Mouse (Mus musculus) CD4-positive, CD25-positive, alpha-beta regulatory T cell, adult 2 months (primary cell): ENCODE measurements around the gene Agpat4.

Experiments
- DNase-seq: peaks from one replicate; pipeline ENCODE4 v3.0.0-alpha.2; 2012; ENCODE audit warnings: low read depth, low spot score

Agpat4 gene

GRCm38 (mm10) chr17:12228471-12228870 is 110.0 kb downstream of the Agpat4 start:
- DNase-seq: no peak

- DNase-seq: no peak
Observed at GRCm38 (mm10) chr17:12229756-12230155, 111.3 kb downstream of the Agpat4 start.

- no peak for DNase-seq
Observed at GRCm38 (mm10) chr17:12230167-12230566, 111.7 kb downstream of the Agpat4 start.

- no peak for DNase-seq
Observed at GRCm38 (mm10) chr17:12231087-12231486, 112.6 kb downstream of the Agpat4 start.

- no peak for DNase-seq
Observed at GRCm38 (mm10) chr17:12232724-12233123, 114.2 kb downstream of the Agpat4 start.

GRCm38 (mm10) chr17:12240701-12241100 is 122.2 kb downstream of the Agpat4 start:
- no peak for DNase-seq

- peak; percentile 50 for DNase-seq
Observed at GRCm38 (mm10) chr17:12249783-12250504, 131.4 kb downstream of the Agpat4 start.

- DNase-seq: no peak
Observed at GRCm38 (mm10) chr17:12250581-12250980, 132.1 kb downstream of the Agpat4 start.

- DNase-seq: no peak
Observed at GRCm38 (mm10) chr17:12256142-12256541, 137.6 kb downstream of the Agpat4 start.

GRCm38 (mm10) chr17:12258517-12258916 is 140.0 kb downstream of the Agpat4 start:
- no peak for DNase-seq

GRCm38 (mm10) chr17:12259957-12260356 is 141.5 kb downstream of the Agpat4 start:
- DNase-seq: no peak

- DNase-seq: no peak
Observed at GRCm38 (mm10) chr17:12261376-12261775, 142.9 kb downstream of the Agpat4 start.

- no peak for DNase-seq
Observed at GRCm38 (mm10) chr17:12261887-12262286, 143.4 kb downstream of the Agpat4 start.

GRCm38 (mm10) chr17:12262851-12263250 is 144.3 kb downstream of the Agpat4 start:
- no peak for DNase-seq

- no peak for DNase-seq
Observed at GRCm38 (mm10) chr17:12263787-12264186, 145.3 kb downstream of the Agpat4 start.

- DNase-seq: no peak
Observed at GRCm38 (mm10) chr17:12264293-12264692, 145.8 kb downstream of the Agpat4 start.

GRCm38 (mm10) chr17:12265969-12266925 is 147.7 kb downstream of the Agpat4 start:
- DNase-seq: no peak

GRCm38 (mm10) chr17:12268091-12268490 is 149.6 kb downstream of the Agpat4 start:
- no peak for DNase-seq

- DNase-seq: no peak
Observed at GRCm38 (mm10) chr17:12268538-12268937, 150.0 kb downstream of the Agpat4 start.
